20 mouse cellular contexts compared by ENCODE assay signal in genomic region chr2:163233666-163234065, GRCm38 (mm10). TPM values are rescaled to one million over a fixed set of nuclear protein-coding genes. Genes with fewer than 3 reads are reported as not detected.
A peak's percentile ranks its signal among the peaks of the same experiment; 100 is the strongest.
DNase-seq lines count a peak whose midpoint lies in the region.
"Had no signal": no experiment of that assay in that cellular context is flagged by ENCODE, and none has a peak within 500 bp of the region (broad histone marks: within the 10 kb centered on the region; RNA-seq: fewer than 3 reads in every experiment).

No protein-coding gene starts in this region.

- peak; percentile 17 for DNase-seq in adrenal gland, postnatal 10 days
- no peak for DNase-seq in adrenal gland, postnatal 14 days
- DNase-seq in ovary, adult 18-20 months (ENCODE audit: low spot score) = peak; percentile 74
- DNase-seq in ovary, postnatal 14 days (ENCODE audit: low spot score) = no peak
- peak; percentile 59 for DNase-seq in lung, postnatal 10 days
- DNase-seq in embryo, embryonic 10 days (ENCODE audit: low spot score) = no peak
- no peak for DNase-seq in gastrocnemius, postnatal 14 days
- DNase-seq: adrenal gland, postnatal 36 days; cerebellum, adult 11 months; cerebellum, postnatal 10 days; forebrain, postnatal 0 days; gastrocnemius, postnatal 36 days; heart, adult 2 months; heart, postnatal 14 days; kidney, adult 2 months; layer of hippocampus, adult 9-11 months; liver, embryonic 13.5 days; right cerebral cortex, postnatal 14 days; spleen, adult 18-20 months; thymus, postnatal 14 days had no signal

- intact Hi-C loops in gastrocnemius, postnatal 14 days (cut with DNase I; ENCODE audit: low total_unique reads) = no loop called here

RNA-seq across cellular contexts. Expression of gene Tox2, which starts 30.7 kb away (rescaled TPM):
- 1 to 10 TPM; 3.9 to 5.0 TPM for total RNA-seq in adrenal gland, postnatal 10 days (2021)
- 5.0 and 9.4 TPM in 2 replicates for total RNA-seq in adrenal gland, postnatal 14 days (2021)
- total RNA-seq in gastrocnemius, postnatal 14 days (2021) = under 1 TPM; 0.29 to 0.45 TPM

Comparison
In these comparisons a context has a peak if more than half of its experiments do, and no peak if none do; other contexts are left out.
1. DNase-seq: peak in adrenal gland, postnatal 10 days (single experiment), ovary, adult 18-20 months (single experiment) and lung, postnatal 10 days (single experiment); none in adrenal gland, postnatal 14 days (single experiment), ovary, postnatal 14 days (single experiment), embryo, embryonic 10 days (single experiment) and gastrocnemius, postnatal 14 days (single experiment).